Mouse (Mus musculus) limb, embryonic 15.5 days (tissue): ENCODE results near the gene Jund. TPM values are rescaled to one million over a fixed set of nuclear protein-coding genes. Genes with fewer than 3 reads are reported as not detected.
A peak's percentile ranks its signal among the peaks of the same experiment; 100 is the strongest.

Experiments used
- ATAC-seq: fragments of 200-750 bp; cut with Nextera tagmentation; 2 replicates; pipeline ENCODE4 v1.8.0; 2017; ENCODE audit warnings: low read depth, moderate TSS enrichment; ENCODE audit not compliant: insufficient number of reproducible peaks, low FRiP score, low TSS enrichment
- H3K27ac ChIP-seq: fragments of 300-500 bp; sonication (generic); 2 replicates; pipeline ENCODE4 v1.5.1; 2015; ENCODE audit warnings: moderate library complexity, mild to moderate bottlenecking, inconsistent platforms
- H3K27me3 ChIP-seq: fragments of 300-500 bp; sonication (generic); 2 replicates; pipeline ENCODE4 v1.6.1; 2015; ENCODE audit warnings: inconsistent platforms
- H3K36me3 ChIP-seq: fragments of 300-500 bp; sonication (generic); 2 replicates; pipeline ENCODE4 v1.6.1; 2015; ENCODE audit warnings: inconsistent platforms
- H3K4me1 ChIP-seq: fragments of 300-500 bp; sonication (generic); 2 replicates; pipeline ENCODE4 v1.6.1; 2015; ENCODE audit warnings: inconsistent platforms
- H3K4me2 ChIP-seq: fragments of 300-500 bp; sonication (generic); 2 replicates; pipeline ENCODE4 v1.6.1; 2015; ENCODE audit warnings: mild to moderate bottlenecking, inconsistent platforms
- H3K4me3 ChIP-seq: fragments of 300-500 bp; sonication (generic); 2 replicates; pipeline ENCODE4 v1.5.1; 2015; ENCODE audit warnings: mild to moderate bottlenecking, inconsistent platforms
- H3K9ac ChIP-seq: fragments of 300-500 bp; sonication (generic); 2 replicates; pipeline ENCODE4 v1.6.1; 2015; ENCODE audit warnings: inconsistent platforms
- H3K9me3 ChIP-seq: fragments of 300-500 bp; sonication (generic); 2 replicates; pipeline ENCODE4 v1.6.1; 2016; ENCODE audit warnings: inconsistent platforms
- WGBS: fragments of 180-500 bp; shearing (Covaris S2); methylation state at CpG from one replicate; pipeline ENCODE4 v1.1.7; 2015; 5-methylcytosine and 5-hydroxymethylcytosine counted together
- polyA plus RNA-seq: library from polyadenylated mRNA; unstranded; fragments of >200 nt; fragmentation: Nextera tagmentation; extraction: Ambion mirVana; gene quantifications from 2 replicates; pipeline ENCODE4 v1.2.1, GENCODE M21; 2015

The Jund gene
- polyA plus RNA-seq, 1 experiment from 2014 or later, result 81.5 TPM

- WGBS, result 1% methylated on average over 19 of the region's 19 CpGs
- H3K9me3 ChIP-seq, result no peaks in the 10 kb centered on the region
- peaks cover 3% of the 10 kb centered on the region; the same call in 1 of the 2 replicates for H3K4me1 ChIP-seq
- H3K4me2 ChIP-seq, result no peak within 1 kb of the TSS
- H3K27ac ChIP-seq, result no peak within 1 kb of the TSS
- no peak within 1 kb of the TSS for H3K4me3 ChIP-seq
- no peak for ATAC-seq
- H3K9ac ChIP-seq, result no peak within 1 kb of the TSS
- H3K27me3 ChIP-seq, result 0 out of 2 replicates have a peak, but pooled peaks cover 7% of the 10 kb centered on the region
- no peaks in the 10 kb centered on the region for H3K36me3 ChIP-seq
Measured at GRCm38 (mm10) chr8:70718297-70718696, 19.5 kb downstream of the Jund start, which contains the start of gene Gm3336. Gm3336 (plus strand) TSS chr8:70718543.

DNA sequence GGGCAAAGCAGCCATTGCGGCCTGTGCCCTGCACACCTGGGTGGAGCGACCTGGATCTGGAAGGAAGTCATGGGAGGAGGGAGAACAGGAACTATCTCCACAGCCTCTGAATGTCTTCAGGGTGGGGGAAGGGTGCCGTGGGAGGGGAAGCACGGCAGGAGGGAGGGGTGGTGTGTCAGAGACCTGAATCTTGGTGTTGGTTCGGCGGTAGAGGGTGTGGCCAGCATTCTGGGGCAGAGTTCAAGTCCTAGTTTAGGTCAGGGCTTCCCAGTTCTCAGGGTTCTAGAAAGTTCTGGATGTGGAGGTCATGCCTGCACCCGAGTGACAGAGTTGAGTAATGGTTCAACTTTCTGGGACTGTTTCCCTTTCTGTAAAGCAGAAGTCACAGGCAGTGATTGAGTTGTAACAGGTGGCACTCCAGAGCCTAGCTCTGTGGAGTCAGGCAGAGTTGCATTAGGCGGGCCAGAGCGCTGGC, 21.1 kb downstream of the Jund start:
- Histone ChIP-seq H3K36me3 (no peaks in the 10 kb centered on the region), H3K4me2 (no peak overlapping the region), H3K4me1 (peaks cover 3% of the 10 kb centered on the region; the same call in 1 of the 2 replicates), H3K4me3 (no peak overlapping the region), H3K27ac (no peak overlapping the region), H3K9me3 (no peaks in the 10 kb centered on the region), H3K9ac (no peak overlapping the region), H3K27me3 (0 out of 2 replicates have a peak, but pooled peaks cover 7% of the 10 kb centered on the region)
- no peak for ATAC-seq
- 56% methylated on average over 9 of the region's 9 CpGs for WGBS

- H3K27me3 ChIP-seq, result 0 out of 2 replicates have a peak, but pooled peaks cover 8% of the 10 kb centered on the region
- H3K9me3 ChIP-seq, result no peaks in the 10 kb centered on the region
- H3K27ac ChIP-seq, result no peak overlapping the region
- H3K9ac ChIP-seq, result no peak overlapping the region
- no peaks in the 10 kb centered on the region for H3K36me3 ChIP-seq
- H3K4me3 ChIP-seq, result no peak overlapping the region
- H3K4me2 ChIP-seq, result no peak overlapping the region
- ATAC-seq, result no peak
- peaks cover 3% of the 10 kb centered on the region; the same call in 1 of the 2 replicates for H3K4me1 ChIP-seq
- WGBS, result 5% methylated on average over 3 of the region's 3 CpGs
Measured at GRCm38 (mm10) chr8:70720739-70721138, 22.0 kb downstream of the Jund start.

- H3K9me3 ChIP-seq, result no peaks in the 10 kb centered on the region
- H3K4me1 ChIP-seq, result peaks cover 3% of the 10 kb centered on the region; the same call in 1 of the 2 replicates
- H3K4me2 ChIP-seq, result no peak overlapping the region
- peaks cover 15% of the 10 kb centered on the region for H3K27me3 ChIP-seq
- H3K27ac ChIP-seq, result no peak overlapping the region
- ATAC-seq, result no peak
- no peaks in the 10 kb centered on the region for H3K36me3 ChIP-seq
- H3K4me3 ChIP-seq, result no peak overlapping the region
- WGBS, result 78% methylated on average over 8 of the region's 8 CpGs
- H3K9ac ChIP-seq, result no peak overlapping the region
Measured at GRCm38 (mm10) chr8:70721601-70722000, 22.9 kb downstream of the Jund start.

GRCm38 (mm10) chr8:70723486-70724210, 24.9 kb downstream of the Jund start, which contains the start of gene Pde4c:
Pde4c (plus strand) TSS chr8:70723720.
- no peak within 1 kb of the TSS for H3K9ac ChIP-seq
- no peak for ATAC-seq
- no peaks in the 10 kb centered on the region for H3K4me1 ChIP-seq
- H3K4me3 ChIP-seq, result no peak within 1 kb of the TSS
- H3K27me3 ChIP-seq, result peaks cover 27% of the 10 kb centered on the region
- WGBS, result 62% methylated on average over 7 of the region's 7 CpGs
- no peaks in the 10 kb centered on the region for H3K9me3 ChIP-seq
- no peak within 1 kb of the TSS for H3K4me2 ChIP-seq
- H3K36me3 ChIP-seq, result no peaks in the 10 kb centered on the region
- no peak within 1 kb of the TSS for H3K27ac ChIP-seq

DNA sequence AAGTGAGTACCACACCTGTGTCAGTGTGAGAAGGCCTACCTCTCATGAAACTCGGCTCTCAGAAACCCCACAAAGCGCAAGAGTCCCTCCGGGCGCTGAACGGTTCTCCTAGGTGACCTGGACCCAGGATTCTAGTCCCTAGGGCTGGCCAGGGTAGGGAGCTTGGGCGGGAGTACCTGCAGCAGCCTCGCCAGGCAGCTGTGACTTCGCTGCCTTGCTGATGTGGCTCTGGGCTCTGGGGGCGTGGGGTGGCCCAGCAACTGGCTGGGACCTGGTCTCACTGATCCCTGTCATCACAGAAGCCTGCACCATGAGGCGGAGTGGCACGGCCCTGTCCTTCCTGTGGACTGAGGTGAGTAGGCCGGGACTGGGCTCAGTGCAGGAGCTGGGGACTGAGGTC, 25.5 kb downstream of the Jund start:
- H3K4me1 ChIP-seq, result no peaks in the 10 kb centered on the region
- H3K4me2 ChIP-seq, result no peak overlapping the region
- no peak overlapping the region for H3K4me3 ChIP-seq
- H3K9ac ChIP-seq, result no peak overlapping the region
- H3K27me3 ChIP-seq, result peaks cover 33% of the 10 kb centered on the region
- no peak overlapping the region for H3K27ac ChIP-seq
- no peaks in the 10 kb centered on the region for H3K9me3 ChIP-seq
- ATAC-seq, result no peak
- H3K36me3 ChIP-seq, result no peaks in the 10 kb centered on the region
- 78% methylated on average over 12 of the region's 12 CpGs for WGBS

DNA sequence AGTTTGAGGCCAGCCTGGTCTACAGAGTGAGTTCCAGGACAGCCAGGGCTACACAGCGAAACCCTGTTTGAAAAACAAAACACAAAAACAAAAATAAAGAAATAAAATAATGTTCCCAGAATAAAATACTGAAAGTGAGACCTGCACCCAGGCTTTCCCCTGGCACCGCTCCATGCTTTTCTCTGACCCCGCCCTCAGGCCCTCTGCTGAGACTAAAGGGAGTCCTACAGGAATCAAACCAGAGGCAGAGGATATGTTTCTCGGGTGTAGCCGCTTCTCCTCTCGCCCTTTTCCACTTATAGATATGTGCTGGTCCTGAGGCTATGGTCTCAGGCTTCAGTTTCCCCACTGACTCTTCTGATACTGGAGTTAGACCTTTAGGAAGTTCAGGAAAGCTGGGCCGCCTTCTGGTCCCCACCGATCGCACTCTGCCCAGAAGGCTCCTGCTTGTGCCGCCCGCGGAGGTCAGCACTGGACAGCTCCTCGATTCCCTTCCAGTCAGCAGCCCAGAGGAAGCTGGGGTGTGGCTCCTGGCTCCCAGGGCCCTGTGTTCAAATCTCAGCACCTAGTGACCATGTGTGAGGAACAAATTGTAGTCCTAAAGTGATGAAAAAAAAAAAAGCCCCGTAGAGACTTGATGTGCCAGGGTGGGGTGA, 27.2 kb downstream of the Jund start:
- H3K27me3 ChIP-seq, result peaks cover 49% of the 10 kb centered on the region
- 25% methylated on average over 14 of the region's 14 CpGs for WGBS
- ATAC-seq, result no peak

DNA sequence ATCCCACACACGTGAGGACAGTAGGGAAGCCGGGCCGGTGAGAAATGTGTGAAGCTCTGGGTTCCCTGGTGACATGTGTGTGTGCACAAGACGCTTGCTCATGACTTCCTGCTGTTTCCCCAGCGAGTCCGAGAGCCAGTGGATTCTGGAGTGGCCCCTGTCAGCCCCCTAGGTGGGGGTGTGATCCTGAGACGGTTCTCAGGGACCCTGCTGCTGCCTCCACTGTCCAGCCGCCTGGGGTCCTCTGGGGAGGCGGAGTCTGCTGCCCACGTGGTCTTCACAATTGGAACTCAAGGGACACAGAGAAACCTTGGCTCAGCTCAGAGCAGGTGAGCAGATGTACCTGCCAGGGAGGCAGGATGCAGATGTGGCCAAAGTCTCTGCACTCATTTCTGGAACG, 28.0 kb downstream of the Jund start:
- H3K4me1 ChIP-seq, result peaks cover 7% of the 10 kb centered on the region
- H3K27me3 ChIP-seq, result peaks cover 57% of the 10 kb centered on the region
- H3K9me3 ChIP-seq, result no peaks in the 10 kb centered on the region
- no peak overlapping the region for H3K9ac ChIP-seq
- no peak for ATAC-seq
- 45% methylated on average over 11 of the region's 11 CpGs for WGBS
- no peak overlapping the region for H3K4me2 ChIP-seq
- no peaks in the 10 kb centered on the region for H3K36me3 ChIP-seq
- H3K4me3 ChIP-seq, result no peak overlapping the region
- no peak overlapping the region for H3K27ac ChIP-seq

More for the DNA sequence above, 27.2 kb downstream of the Jund start:
- peaks cover 7% of the 10 kb centered on the region for H3K4me1 ChIP-seq
- H3K27ac ChIP-seq, result no peak overlapping the region
- H3K4me3 ChIP-seq, result no peak overlapping the region
- no peak overlapping the region for H3K4me2 ChIP-seq
- no peaks in the 10 kb centered on the region for H3K36me3 ChIP-seq
- no peak overlapping the region for H3K9ac ChIP-seq
- H3K9me3 ChIP-seq, result no peaks in the 10 kb centered on the region

DNA sequence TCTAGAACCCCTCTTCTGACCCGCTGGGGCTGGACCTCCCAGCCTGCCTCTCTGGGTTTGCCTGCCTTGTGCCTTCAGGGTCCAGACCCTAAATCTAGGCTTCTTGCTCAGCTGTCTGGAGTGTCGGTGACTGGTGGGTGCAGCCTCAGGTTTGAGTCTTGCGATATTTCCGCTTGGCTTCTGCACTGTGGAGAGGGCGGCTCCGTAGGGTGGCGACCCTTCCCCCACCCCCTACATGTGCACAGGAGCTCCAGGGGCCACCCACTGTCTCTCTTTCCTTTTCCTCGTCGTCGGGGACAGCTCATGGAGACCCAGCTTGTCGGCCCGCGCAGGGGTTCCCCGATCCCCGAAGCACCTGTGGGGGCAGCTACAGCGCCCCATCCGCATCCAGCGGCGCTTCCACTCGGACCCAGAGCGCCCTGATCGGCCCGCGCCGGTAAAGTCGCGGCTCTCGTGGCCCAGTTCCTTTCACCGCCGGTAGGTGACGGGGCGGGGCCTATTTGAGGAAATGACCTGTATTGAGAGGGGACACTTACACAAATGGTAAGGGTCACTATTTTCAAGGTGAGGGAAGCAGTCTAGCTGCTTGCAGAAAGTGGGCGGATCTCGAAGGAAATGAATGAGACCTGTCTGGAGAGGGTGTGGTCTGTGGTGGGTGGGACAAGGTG, 31.2 kb downstream of the Jund start:
- Histone ChIP-seq H3K9me3 (no peaks in the 10 kb centered on the region), H3K9ac (peak overlapping the region; percentile 21; the same call in 1 of the 2 replicates), H3K4me2 (peak overlapping the region; percentile 47), H3K27ac (no peak overlapping the region), H3K4me1 (peaks cover 7% of the 10 kb centered on the region), H3K36me3 (no peaks in the 10 kb centered on the region), H3K4me3 (peak overlapping the region; percentile 24), H3K27me3 (peaks cover 71% of the 10 kb centered on the region)
- 4% methylated on average over 34 of the region's 34 CpGs for WGBS
- ATAC-seq, result no peak

- H3K27ac ChIP-seq, result no peak overlapping the region
- WGBS, result 86% methylated on average over 4 of the region's 4 CpGs
- H3K9me3 ChIP-seq, result no peaks in the 10 kb centered on the region
- H3K27me3 ChIP-seq, result peaks cover 68% of the 10 kb centered on the region
- no peak overlapping the region for H3K9ac ChIP-seq
- H3K4me1 ChIP-seq, result peaks cover 7% of the 10 kb centered on the region
- ATAC-seq, result no peak
- no peak overlapping the region for H3K4me2 ChIP-seq
- no peak overlapping the region for H3K4me3 ChIP-seq
- H3K36me3 ChIP-seq, result no peaks in the 10 kb centered on the region
Measured at GRCm38 (mm10) chr8:70730956-70731355, 32.2 kb downstream of the Jund start.

GRCm38 (mm10) chr8:70737705-70738104, 39.0 kb downstream of the Jund start:
- ATAC-seq, result no peak
- no peaks in the 10 kb centered on the region for H3K9me3 ChIP-seq
- no peak overlapping the region for H3K27ac ChIP-seq
- H3K9ac ChIP-seq, result no peak overlapping the region
- H3K4me2 ChIP-seq, result no peak overlapping the region
- H3K4me1 ChIP-seq, result no peaks in the 10 kb centered on the region
- no peaks in the 10 kb centered on the region for H3K36me3 ChIP-seq
- 66% methylated on average over 5 of the region's 5 CpGs for WGBS
- peaks cover 43% of the 10 kb centered on the region for H3K27me3 ChIP-seq
- H3K4me3 ChIP-seq, result no peak overlapping the region

GRCm38 (mm10) chr8:70738211-70738610, 39.5 kb downstream of the Jund start:
- no peak overlapping the region for H3K4me3 ChIP-seq
- no peak overlapping the region for H3K4me2 ChIP-seq
- no peak overlapping the region for H3K9ac ChIP-seq
- peaks cover 4% of the 10 kb centered on the region for H3K4me1 ChIP-seq
- peaks cover 45% of the 10 kb centered on the region for H3K27me3 ChIP-seq
- no peaks in the 10 kb centered on the region for H3K9me3 ChIP-seq
- no peaks in the 10 kb centered on the region for H3K36me3 ChIP-seq
- WGBS, result 44% methylated on average over 3 of the region's 3 CpGs
- no peak overlapping the region for H3K27ac ChIP-seq
- ATAC-seq, result no peak
